Mouse (Mus musculus) embryonic facial prominence, embryonic 11.5 days (tissue): ENCODE data around the gene Nptn. TPM values are rescaled to one million over a fixed set of nuclear protein-coding genes. Genes with fewer than 3 reads are reported as not detected.

Experiments used
- ATAC-seq: fragments of 200-750 bp; cut with Nextera tagmentation; replicated peaks from 2 replicates; pipeline ENCODE4 v1.8.0; 2017; ENCODE audit warnings: low read depth; ENCODE audit not compliant: insufficient number of reproducible peaks, low FRiP score, low TSS enrichment
- DNase-seq: peaks from one replicate; pipeline ENCODE4 v3.0.0-alpha.2; 2015; ENCODE audit warnings: low spot score
- H3K27ac ChIP-seq: fragments of 300-500 bp; sonication (generic); replicated peaks from 2 replicates; pipeline ENCODE4 v1.5.1; 2014; ENCODE audit warnings: mild to moderate bottlenecking, low read depth, low read length, control low read depth
- H3K27me3 ChIP-seq: fragments of 300-500 bp; sonication (generic); 2 replicates; pipeline ENCODE4 v1.6.1; 2014; ENCODE audit warnings: mild to moderate bottlenecking, low read length, moderate library complexity, mixed read lengths; ENCODE audit not compliant: control insufficient read depth, insufficient read depth
- H3K36me3 ChIP-seq: fragments of 300-500 bp; sonication (generic); replicated peaks from 2 replicates; pipeline ENCODE4 v1.6.1; 2014; ENCODE audit warnings: low read depth, mild to moderate bottlenecking, low read length, moderate library complexity, mixed read lengths; ENCODE audit not compliant: control insufficient read depth, insufficient read depth
- H3K4me1 ChIP-seq: fragments of 300-500 bp; sonication (generic); 2 replicates; pipeline ENCODE4 v1.6.1; 2014; ENCODE audit warnings: low read length, mixed read lengths; ENCODE audit not compliant: control insufficient read depth, insufficient read depth
- H3K4me2 ChIP-seq: fragments of 300-500 bp; sonication (generic); 2 replicates; pipeline ENCODE4 v1.6.1; 2014; ENCODE audit warnings: low read depth, mild to moderate bottlenecking, control low read depth, low read length, moderate library complexity
- H3K4me3 ChIP-seq: fragments of 300-500 bp; sonication (generic); 2 replicates; pipeline ENCODE4 v1.5.1; 2014; ENCODE audit warnings: low read depth, low read length, control low read depth
- H3K9ac ChIP-seq: fragments of 300-500 bp; sonication (generic); replicated peaks from 2 replicates; pipeline ENCODE4 v1.6.1; 2014; ENCODE audit warnings: mild to moderate bottlenecking, control low read depth, low read length
- H3K9me3 ChIP-seq: fragments of 300-500 bp; sonication (generic); replicated peaks from 2 replicates; pipeline ENCODE4 v1.6.1; 2016; ENCODE audit warnings: mild to moderate bottlenecking, low read length, inconsistent platforms, mixed read lengths; ENCODE audit not compliant: control insufficient read depth
- WGBS: fragments of 180-500 bp; shearing (Covaris S2); extraction: QIAGEN DNeasy Blood & Tissue Kit; methylation state at CpG from one replicate; pipeline ENCODE4 v1.1.7; 2014; 5-methylcytosine and 5-hydroxymethylcytosine counted together
- polyA plus RNA-seq: library from polyadenylated mRNA; unstranded; fragments of >200 nt; fragmentation: Nextera tagmentation; extraction: Ambion mirVana; gene quantifications from 2 replicates; pipeline ENCODE4 v1.2.1, GENCODE M21; 2014

Gene Nptn
- polyA plus RNA-seq, 1 experiment from 2014 or later, result 73.6 TPM

GRCm38 (mm10) chr9:58660673-58661072 lies 78.6 kb downstream of the Nptn start:
- Histone ChIP-seq H3K4me2 (no peak overlapping the region), H3K36me3 (no peaks in the 10 kb centered on the region; the same call in 1 of the 2 replicates), H3K27me3 (no peaks in the 10 kb centered on the region), H3K9me3 (no peaks in the 10 kb centered on the region), H3K27ac (no peak overlapping the region), H3K4me1 (no peaks in the 10 kb centered on the region), H3K9ac (no peak overlapping the region), H3K4me3 (no peak overlapping the region)
- 90% methylated on average over 3 of the region's 3 CpGs for WGBS
- no peak for DNase-seq
- no peak for ATAC-seq

- Histone ChIP-seq H3K4me1 (no peaks in the 10 kb centered on the region), H3K9ac (no peak overlapping the region), H3K27ac (no peak overlapping the region), H3K36me3 (no peaks in the 10 kb centered on the region; the same call in 1 of the 2 replicates), H3K27me3 (no peaks in the 10 kb centered on the region), H3K4me3 (no peak overlapping the region), H3K4me2 (no peak overlapping the region), H3K9me3 (no peaks in the 10 kb centered on the region)
- 88% methylated on average over 4 of the region's 4 CpGs for WGBS
- DNase-seq, result no peak
- no peak for ATAC-seq
Observed at GRCm38 (mm10) chr9:58662007-58662406, 80.0 kb downstream of the Nptn start.

- no peaks in the 10 kb centered on the region for H3K9me3 ChIP-seq
- H3K27me3 ChIP-seq, result no peaks in the 10 kb centered on the region
- DNase-seq (no peak), ATAC-seq (no peak)
- H3K36me3 ChIP-seq, result no peaks in the 10 kb centered on the region; the same call in 1 of the 2 replicates
- H3K4me3 ChIP-seq, result no peak overlapping the region
- H3K9ac ChIP-seq, result no peak overlapping the region
- no peaks in the 10 kb centered on the region for H3K4me1 ChIP-seq
- H3K4me2 ChIP-seq, result no peak overlapping the region
- H3K27ac ChIP-seq, result no peak overlapping the region
- WGBS, result 85% methylated on average over 3 of the region's 3 CpGs
Observed at GRCm38 (mm10) chr9:58662791-58663190, 80.8 kb downstream of the Nptn start.

- H3K4me3 ChIP-seq, result no peak overlapping the region
- H3K4me1 ChIP-seq, result no peaks in the 10 kb centered on the region
- DNase-seq, result no peak
- no peaks in the 10 kb centered on the region; the same call in 1 of the 2 replicates for H3K36me3 ChIP-seq
- no peak for ATAC-seq
- no peaks in the 10 kb centered on the region for H3K9me3 ChIP-seq
- H3K9ac ChIP-seq, result no peak overlapping the region
- H3K27ac ChIP-seq, result no peak overlapping the region
- 91% methylated on average over 9 of the region's 9 CpGs for WGBS
- no peaks in the 10 kb centered on the region for H3K27me3 ChIP-seq
- H3K4me2 ChIP-seq, result no peak overlapping the region
Observed at GRCm38 (mm10) chr9:58665492-58665891, 83.5 kb downstream of the Nptn start.

- DNase-seq (no peak), ATAC-seq (no peak)
- Histone ChIP-seq H3K4me1 (no peaks in the 10 kb centered on the region), H3K36me3 (no peaks in the 10 kb centered on the region; the same call in 1 of the 2 replicates), H3K27ac (no peak overlapping the region), H3K9ac (no peak overlapping the region; the same call in 1 of the 2 replicates), H3K4me2 (no peak overlapping the region), H3K27me3 (no peaks in the 10 kb centered on the region), H3K4me3 (no peak overlapping the region), H3K9me3 (no peaks in the 10 kb centered on the region)
- WGBS, result 41% methylated on average over 9 of the region's 9 CpGs
Observed at GRCm38 (mm10) chr9:58666191-58666590, 84.2 kb downstream of the Nptn start.

GRCm38 (mm10) chr9:58667244-58667643 lies 85.2 kb downstream of the Nptn start:
- 27% methylated on average over 9 of the region's 9 CpGs for WGBS
- H3K4me1 ChIP-seq, result no peaks in the 10 kb centered on the region
- no peak overlapping the region for H3K9ac ChIP-seq
- H3K4me3 ChIP-seq, result no peak overlapping the region
- H3K9me3 ChIP-seq, result no peaks in the 10 kb centered on the region
- no peak overlapping the region for H3K27ac ChIP-seq
- no peaks in the 10 kb centered on the region for H3K27me3 ChIP-seq
- ATAC-seq (no peak), DNase-seq (no peak)
- no peak overlapping the region for H3K4me2 ChIP-seq
- no peaks in the 10 kb centered on the region; the same call in 1 of the 2 replicates for H3K36me3 ChIP-seq

- H3K27ac ChIP-seq, result no peak overlapping the region
- ATAC-seq, result no peak
- WGBS, result 93% methylated on average over 3 of the region's 3 CpGs
Observed at GRCm38 (mm10) chr9:58668171-58668570, 86.1 kb downstream of the Nptn start.

GRCm38 (mm10) chr9:58669071-58669470 lies 87.0 kb downstream of the Nptn start:
- no peak overlapping the region for H3K4me2 ChIP-seq
- DNase-seq, result peak; percentile 2
- no peaks in the 10 kb centered on the region for H3K4me1 ChIP-seq
- 73% methylated on average over 3 of the region's 3 CpGs for WGBS
- H3K4me3 ChIP-seq, result no peak overlapping the region
- H3K36me3 ChIP-seq, result no peaks in the 10 kb centered on the region; the same call in 1 of the 2 replicates
- no peak overlapping the region for H3K27ac ChIP-seq
- no peaks in the 10 kb centered on the region for H3K27me3 ChIP-seq
- no peak for ATAC-seq
- no peaks in the 10 kb centered on the region for H3K9me3 ChIP-seq
- no peak overlapping the region for H3K9ac ChIP-seq

More at GRCm38 (mm10) chr9:58668171-58668570, 86.1 kb downstream of the Nptn start:
- Histone ChIP-seq H3K36me3 (no peaks in the 10 kb centered on the region; the same call in 1 of the 2 replicates), H3K9ac (no peak overlapping the region), H3K4me1 (no peaks in the 10 kb centered on the region), H3K27me3 (no peaks in the 10 kb centered on the region), H3K9me3 (no peaks in the 10 kb centered on the region), H3K4me3 (no peak overlapping the region), H3K4me2 (no peak overlapping the region)
- DNase-seq, result no peak
